Mouse (Mus musculus): Measurements from ENCODE around the gene Cltc. TPM values are rescaled to one million over a fixed set of nuclear protein-coding genes. Genes with fewer than 3 reads are reported as not detected.

Gene Cltc
- polyA plus RNA-seq, 1 experiment, result 374 TPM

DNA sequence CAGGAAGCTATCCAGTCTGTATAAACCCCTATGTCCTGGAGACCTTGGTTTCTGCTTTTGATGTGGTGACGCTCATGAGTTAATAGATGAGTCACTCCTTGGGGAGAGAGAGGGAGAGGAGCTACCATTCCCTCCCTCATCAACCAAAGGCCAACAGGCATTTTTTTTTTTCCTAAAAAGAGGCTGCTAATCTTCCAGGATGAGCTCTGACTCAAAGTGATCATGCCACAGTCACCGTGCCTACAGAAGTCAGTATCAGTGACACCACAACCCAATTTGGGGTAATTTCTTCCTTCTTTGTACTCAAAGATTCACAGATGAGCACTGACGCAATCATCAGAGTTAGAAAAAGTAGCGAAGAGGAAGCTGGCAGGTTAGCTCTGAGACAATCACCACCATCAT lies 104.8 kb downstream of the Cltc start:
- DNase-seq (ENCODE audit: extremely low spot score in 1 of 2, low spot score in 1 of 2), result peak in 1 of 2 experiments; percentile 11

- no peak for DNase-seq (ENCODE audit: extremely low spot score in 1 of 2, low spot score in 1 of 2)
Observed at GRCm38 (mm10) chr11:86650676-86651075, 106.7 kb downstream of the Cltc start.

- no peak for DNase-seq (ENCODE audit: extremely low spot score in 1 of 2, low spot score in 1 of 2)
Observed at GRCm38 (mm10) chr11:86649542-86649941, 107.8 kb downstream of the Cltc start.

DNA sequence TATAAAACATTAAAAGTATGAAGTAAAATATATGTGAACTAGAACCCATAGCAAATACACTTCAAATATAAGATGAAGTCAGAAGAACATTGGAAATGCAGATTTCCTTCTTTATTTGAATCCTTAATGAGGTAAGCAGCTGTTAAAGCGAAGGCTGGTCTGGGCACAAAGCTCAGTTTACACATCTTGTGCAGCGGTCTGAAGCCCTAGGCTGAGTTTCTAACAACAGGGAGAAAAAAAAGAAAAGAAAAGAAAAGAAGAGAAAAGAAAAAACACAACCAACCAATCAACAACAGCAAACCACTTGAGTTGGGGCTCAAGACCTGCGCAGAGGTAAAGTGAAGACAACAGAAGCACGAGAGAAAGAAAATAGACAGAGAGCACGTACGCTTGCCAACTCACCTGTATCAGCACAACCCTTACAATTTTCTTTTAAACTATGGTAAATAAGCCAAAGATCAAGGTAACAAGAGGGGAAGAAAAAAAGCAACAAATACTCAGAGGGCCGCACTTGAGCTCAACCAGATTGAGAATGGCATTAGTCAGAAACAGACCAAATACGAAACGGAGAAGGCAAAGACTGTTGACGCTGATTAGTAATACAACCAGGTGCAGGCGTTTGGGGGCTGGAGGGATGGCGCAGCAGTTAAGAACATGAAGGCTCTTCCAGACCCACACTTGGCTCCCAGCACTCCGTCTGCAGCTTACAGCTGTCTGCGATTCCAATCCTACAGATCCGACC lies 109.5 kb downstream of the Cltc start:
- DNase-seq (ENCODE audit: extremely low spot score in 1 of 2, low spot score in 1 of 2), result no peak

DNA sequence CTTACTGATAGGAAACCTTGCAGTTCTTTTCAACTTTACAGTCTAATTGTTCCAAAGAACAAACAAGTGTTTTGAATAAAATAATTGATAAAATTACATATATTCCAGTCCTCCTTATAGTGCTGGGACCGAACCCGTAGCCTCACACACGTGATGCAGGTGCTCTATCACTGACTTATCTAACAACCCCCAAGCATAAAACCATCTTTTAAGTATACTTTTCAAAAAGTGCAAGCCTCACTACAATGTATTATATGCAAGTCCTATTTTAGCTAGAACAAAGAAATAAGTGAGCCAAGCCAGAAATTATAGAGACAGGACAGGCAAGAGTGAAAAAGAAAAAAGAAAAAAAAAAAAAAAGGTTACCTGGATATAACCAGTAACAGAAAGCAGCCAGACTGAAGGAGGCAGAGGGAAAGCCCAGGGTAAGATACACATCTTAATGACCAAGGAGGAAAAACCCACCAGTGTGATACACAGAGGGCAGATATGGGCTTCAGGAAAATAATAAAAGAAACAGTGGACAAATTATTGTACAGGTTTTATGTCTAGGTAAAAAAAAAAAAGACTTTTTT lies 110.4 kb downstream of the Cltc start:
- DNase-seq (ENCODE audit: extremely low spot score in 1 of 2, low spot score in 1 of 2), result no peak

- peak in 1 of 2 experiments; percentile 31 for DNase-seq (ENCODE audit: extremely low spot score in 1 of 2, low spot score in 1 of 2)
Observed at GRCm38 (mm10) chr11:86646136-86646834, 111.1 kb downstream of the Cltc start.

DNA sequence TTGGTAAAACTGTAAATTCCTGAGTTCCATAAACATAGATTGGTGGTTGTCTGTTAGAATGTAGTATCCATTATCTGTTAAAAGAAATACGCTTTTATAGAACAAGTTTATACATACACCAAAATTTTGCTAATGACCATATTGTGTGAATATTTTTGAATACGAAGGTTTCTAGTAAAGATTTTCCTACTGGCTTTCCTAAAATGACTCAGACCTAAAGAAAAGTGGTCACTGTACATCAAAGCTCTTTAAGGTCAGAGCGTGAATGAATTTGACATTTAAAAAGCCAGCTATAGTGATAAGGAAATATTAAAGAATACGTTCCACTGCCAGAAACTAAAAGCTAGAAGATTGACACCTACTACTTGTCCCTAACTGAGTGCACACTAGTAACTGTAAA lies 112.8 kb downstream of the Cltc start:
- DNase-seq (ENCODE audit: extremely low spot score in 1 of 2, low spot score in 1 of 2), result no peak

Other genes with a start within 250 kb of the Cltc start
- gene Rps6kb1, start 212.8 kb downstream of the Cltc start, polyA plus RNA-seq (2012; rRNA removed), result 27.7 and 29.3 TPM in 2 replicates
- gene Tubd1, start 212.6 kb downstream of the Cltc start, polyA plus RNA-seq (2012; rRNA removed), result 5.6 and 6.7 TPM in 2 replicates
- 80.0 and 82.5 TPM in 2 replicates for gene Vmp1, start 73.7 kb downstream of the Cltc start, polyA plus RNA-seq (2012; rRNA removed)
- gene Ptrh2, start 73.6 kb downstream of the Cltc start, polyA plus RNA-seq (2012; rRNA removed), result 8.5 and 9.0 TPM in 2 replicates
- 15.0 and 16.6 TPM in 2 replicates for gene Dhx40, start 50.2 kb upstream of the Cltc start, polyA plus RNA-seq (2012; rRNA removed)
- gene Ypel2, start 236.1 kb upstream of the Cltc start, polyA plus RNA-seq (2012; rRNA removed), result 32.6 and 34.9 TPM in 2 replicates

Measured in frontal cortex, adult 2 months (tissue).